Mouse (Mus musculus) stomach, embryonic 14.5 days (tissue): ENCODE measurements around the gene Ybx1. TPM values are rescaled to one million over a fixed set of nuclear protein-coding genes. Genes with fewer than 3 reads are reported as not detected.

ENCODE experiments used
- ATAC-seq: fragments of 200-750 bp; cut with Nextera tagmentation; 2 replicates; pipeline ENCODE4 v1.8.0; 2017; ENCODE audit warnings: low read depth, moderate TSS enrichment; ENCODE audit not compliant: insufficient number of reproducible peaks, insufficient read depth, low FRiP score
- H3K27ac ChIP-seq: fragments of 300-500 bp; sonication (generic); 2 replicates; pipeline ENCODE4 v1.5.1; 2014; ENCODE audit warnings: mild to moderate bottlenecking, low read length, moderate library complexity, mixed read lengths
- H3K27me3 ChIP-seq: fragments of 300-500 bp; sonication (generic); 2 replicates; pipeline ENCODE4 v1.6.1; 2014; ENCODE audit warnings: low read length, control low read depth, mixed read lengths; ENCODE audit not compliant: control insufficient read depth, insufficient read depth
- H3K36me3 ChIP-seq: fragments of 300-500 bp; sonication (generic); 2 replicates; pipeline ENCODE4 v1.6.1; 2014; ENCODE audit warnings: mild to moderate bottlenecking, control low read depth, low read length, moderate library complexity, mixed read lengths; ENCODE audit not compliant: control insufficient read depth, insufficient read depth
- H3K4me1 ChIP-seq: fragments of 300-500 bp; sonication (generic); 2 replicates; pipeline ENCODE4 v1.6.1; 2014; ENCODE audit warnings: low read length, control low read depth, mixed read lengths; ENCODE audit not compliant: control insufficient read depth, insufficient read depth
- H3K4me2 ChIP-seq: fragments of 300-500 bp; sonication (generic); replicated peaks from 2 replicates; pipeline ENCODE4 v1.6.1; 2014; ENCODE audit warnings: low read depth, low read length, control low read depth
- H3K4me3 ChIP-seq: fragments of 300-500 bp; sonication (generic); 2 replicates; pipeline ENCODE4 v1.5.1; 2014; ENCODE audit warnings: low read depth, low read length, control low read depth
- H3K9ac ChIP-seq: fragments of 300-500 bp; sonication (generic); replicated peaks from 2 replicates; pipeline ENCODE4 v1.6.1; 2014; ENCODE audit warnings: low read depth, mild to moderate bottlenecking, control low read depth, low read length, moderate library complexity, mixed read lengths
- H3K9me3 ChIP-seq: fragments of 300-500 bp; sonication (generic); 2 replicates; pipeline ENCODE4 v1.6.1; 2016; ENCODE audit warnings: low read depth, low read length, control low read depth; ENCODE audit not compliant: control insufficient read depth
- WGBS: fragments of 180-500 bp; shearing (Covaris S2); extraction: QIAGEN DNeasy Blood & Tissue Kit; methylation state at CpG from one replicate; pipeline ENCODE4 v1.1.7; 2014; 5-methylcytosine and 5-hydroxymethylcytosine counted together
- polyA plus RNA-seq: library from polyadenylated mRNA; unstranded; fragments of >200 nt; fragmentation: Nextera tagmentation; extraction: Ambion mirVana; gene quantifications from 2 replicates; pipeline ENCODE4 v1.2.1, GENCODE M21; 2014

Gene Ybx1
- polyA plus RNA-seq, 1 experiment from 2014 or later = 626 TPM

DNA sequence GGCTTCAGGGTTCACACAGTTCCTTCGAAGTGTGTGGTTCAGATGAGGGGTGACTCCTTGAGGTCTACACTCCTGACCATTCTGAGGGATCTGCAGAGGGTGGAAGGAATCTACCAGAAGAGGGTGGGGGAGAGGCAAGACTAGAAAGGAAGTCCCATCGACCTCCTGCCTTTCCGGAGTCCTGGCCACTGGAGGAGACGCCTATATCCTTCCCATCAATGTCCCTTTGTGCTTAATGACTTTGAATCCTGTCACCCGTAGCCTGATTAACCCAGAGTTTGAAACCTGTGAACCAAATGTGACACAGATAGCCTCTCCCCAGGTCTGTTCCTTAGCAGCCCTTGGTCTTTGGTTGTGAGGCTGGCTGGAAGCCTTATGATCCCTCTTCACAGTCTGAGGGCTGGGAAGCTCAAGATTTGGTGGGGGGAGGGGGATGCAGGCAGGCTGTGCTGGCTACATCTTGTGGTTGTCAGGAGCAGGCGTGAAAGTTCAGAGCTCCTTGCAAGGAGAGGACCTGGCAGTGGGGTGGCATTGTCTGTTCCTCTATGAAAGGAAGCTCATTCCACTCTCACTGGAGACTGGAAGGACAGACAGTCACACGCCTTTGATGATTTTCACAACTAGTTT is 33.2 kb downstream of the Ybx1 start:
- H3K9me3 ChIP-seq = no peaks in the 10 kb centered on the region
- no peaks in the 10 kb centered on the region for H3K4me1 ChIP-seq
- H3K27me3 ChIP-seq = no peaks in the 10 kb centered on the region
- 45% methylated on average over 7 of the region's 7 CpGs for WGBS
- no peak overlapping the region for H3K9ac ChIP-seq
- no peaks in the 10 kb centered on the region for H3K36me3 ChIP-seq
- ATAC-seq = no peak
- no peak overlapping the region for H3K27ac ChIP-seq
- H3K4me3 ChIP-seq = no peak overlapping the region
- H3K4me2 ChIP-seq = no peak overlapping the region

DNA sequence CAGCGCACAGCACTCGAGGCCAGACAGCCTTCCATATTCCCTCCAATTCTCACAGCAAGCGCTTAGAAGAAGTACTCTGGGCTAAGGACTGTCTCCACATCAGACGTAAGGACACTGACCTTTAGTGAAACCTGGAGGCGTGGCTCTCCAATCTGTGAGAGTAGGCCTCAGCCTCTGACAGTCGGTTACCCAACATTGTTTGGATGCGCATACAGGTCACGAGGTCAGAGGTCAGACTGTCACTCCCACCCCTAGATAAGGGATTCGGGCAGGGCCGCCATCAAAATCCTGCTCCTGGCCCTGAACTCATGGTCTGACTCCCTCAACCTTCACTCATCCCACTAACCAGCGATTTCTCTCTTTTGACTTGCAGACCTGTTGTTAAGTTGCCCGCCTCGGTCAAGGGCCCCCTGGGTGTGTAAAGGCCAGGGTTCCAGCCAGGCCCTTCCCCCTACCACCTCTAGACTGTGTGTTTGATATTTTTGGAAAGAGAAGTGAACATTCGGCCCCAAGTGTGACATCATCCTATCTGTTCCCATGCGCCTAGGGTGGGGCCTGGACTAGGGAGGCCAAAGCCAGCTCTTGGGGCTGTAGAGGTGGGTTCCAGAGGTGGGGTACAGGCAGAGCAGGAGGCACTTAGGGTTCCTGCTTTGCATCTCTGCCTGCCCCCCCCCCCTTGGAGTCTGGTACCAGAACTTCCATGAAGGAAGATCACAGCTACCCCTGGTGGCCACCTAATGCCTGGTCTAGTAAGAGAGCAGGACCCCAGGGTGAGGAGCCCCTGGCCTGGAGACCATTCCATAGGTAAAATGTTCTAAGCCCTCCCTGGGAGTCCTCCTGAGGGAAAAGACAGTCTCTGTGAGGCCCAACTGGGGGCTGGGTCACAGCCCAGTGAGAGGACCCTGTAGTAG is 34.8 kb downstream of the Ybx1 start:
- Histone ChIP-seq H3K4me1 (no peaks in the 10 kb centered on the region), H3K9me3 (no peaks in the 10 kb centered on the region), H3K36me3 (no peaks in the 10 kb centered on the region), H3K9ac (no peak overlapping the region), H3K4me2 (no peak overlapping the region), H3K27me3 (no peaks in the 10 kb centered on the region), H3K4me3 (no peak overlapping the region), H3K27ac (no peak overlapping the region)
- ATAC-seq = no peak
- WGBS = 75% methylated on average over 15 of the region's 15 CpGs

DNA sequence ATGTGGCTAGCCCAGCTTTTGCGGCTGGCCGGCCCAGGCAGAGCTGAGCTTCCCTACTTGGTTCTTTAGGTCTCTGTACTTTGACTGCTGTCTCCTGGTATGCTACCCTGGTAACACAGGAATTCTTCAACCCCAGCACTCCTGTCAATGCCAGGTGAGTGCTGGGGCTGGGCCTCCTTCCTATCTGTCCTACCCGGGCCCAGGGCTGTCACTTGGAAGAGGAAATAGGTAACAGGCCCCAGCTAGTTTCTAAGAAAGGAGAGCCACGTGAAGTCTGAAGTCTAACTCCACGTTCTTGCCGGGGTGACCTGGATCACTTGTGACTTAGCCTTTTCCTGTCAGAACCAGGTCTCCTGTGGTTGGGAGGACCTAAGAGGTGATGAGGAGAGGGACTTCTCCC is 37.3 kb downstream of the Ybx1 start:
- Histone ChIP-seq H3K36me3 (no peaks in the 10 kb centered on the region), H3K9ac (no peak overlapping the region), H3K4me1 (no peaks in the 10 kb centered on the region), H3K27me3 (no peaks in the 10 kb centered on the region), H3K9me3 (no peaks in the 10 kb centered on the region), H3K27ac (no peak overlapping the region), H3K4me3 (no peak overlapping the region), H3K4me2 (no peak overlapping the region)
- 62% methylated on average over 6 of the region's 6 CpGs for WGBS
- no peak for ATAC-seq

DNA sequence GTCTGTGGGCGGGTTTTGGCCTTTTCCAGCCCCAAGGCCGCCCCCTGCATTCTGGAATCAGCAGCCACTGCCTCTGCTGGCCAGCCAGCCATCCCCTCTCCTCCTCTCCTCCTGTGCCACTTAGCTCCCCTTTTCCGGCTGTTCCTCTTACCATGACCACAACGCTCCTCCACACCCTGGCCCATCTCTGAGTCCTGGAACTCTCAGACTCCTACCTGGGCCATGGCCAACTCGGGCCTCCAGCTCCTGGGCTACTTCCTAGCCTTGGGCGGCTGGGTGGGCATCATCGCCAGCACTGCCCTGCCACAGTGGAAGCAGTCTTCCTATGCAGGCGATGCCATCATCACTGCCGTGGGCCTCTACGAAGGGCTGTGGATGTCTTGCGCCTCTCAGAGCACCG is 39.1 kb downstream of the Ybx1 start, which contains the start of gene Cldn19:
Cldn19 (plus strand) TSS at position 64 of the 400 bp plus-strand sequence.
- Histone ChIP-seq H3K4me2 (no peak within 1 kb of the TSS), H3K36me3 (no peaks in the 10 kb centered on the region), H3K9ac (no peak within 1 kb of the TSS), H3K9me3 (no peaks in the 10 kb centered on the region), H3K27ac (no peak within 1 kb of the TSS), H3K4me1 (no peaks in the 10 kb centered on the region), H3K27me3 (no peaks in the 10 kb centered on the region), H3K4me3 (no peak within 1 kb of the TSS)
- WGBS = 88% methylated on average over 12 of the region's 12 CpGs
- no peak for ATAC-seq

DNA sequence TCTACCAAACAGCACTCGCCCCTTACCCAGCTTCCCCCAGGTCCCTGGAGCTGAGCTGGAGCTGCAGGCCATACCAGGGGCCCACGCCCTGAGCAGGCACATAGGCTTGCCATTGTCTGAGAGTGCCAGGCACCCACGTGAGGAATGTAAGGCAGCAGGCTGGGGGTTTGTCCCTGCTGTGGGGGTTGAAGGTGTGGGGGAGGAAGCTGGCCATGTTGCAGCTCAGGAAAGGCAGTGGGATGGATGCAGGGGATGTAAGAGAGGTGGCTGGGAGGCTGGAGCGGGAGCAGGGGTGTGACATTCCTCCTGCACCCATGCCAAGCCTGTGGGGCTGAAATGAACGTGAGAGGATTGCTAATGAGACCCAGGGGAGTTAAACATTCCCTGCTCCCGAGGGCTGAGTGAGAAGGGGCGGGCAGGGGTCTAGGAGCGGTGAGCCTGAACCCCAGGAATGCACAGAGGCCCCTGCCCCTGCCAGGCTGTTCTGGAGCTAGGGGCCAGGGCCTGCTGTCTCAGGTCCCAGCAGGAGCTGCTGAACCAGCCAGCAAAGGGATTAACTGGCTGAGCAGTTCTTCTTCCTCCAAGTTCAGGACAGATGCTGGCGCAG is 40.3 kb downstream of the Ybx1 start:
- ATAC-seq = no peak
- H3K9me3 ChIP-seq = no peaks in the 10 kb centered on the region
- 41% methylated on average over 9 of the region's 9 CpGs for WGBS
- H3K4me1 ChIP-seq = no peaks in the 10 kb centered on the region
- H3K36me3 ChIP-seq = no peaks in the 10 kb centered on the region
- no peak overlapping the region for H3K4me2 ChIP-seq
- no peak overlapping the region for H3K27ac ChIP-seq
- H3K9ac ChIP-seq = no peak overlapping the region
- H3K27me3 ChIP-seq = no peaks in the 10 kb centered on the region
- no peak overlapping the region for H3K4me3 ChIP-seq

DNA sequence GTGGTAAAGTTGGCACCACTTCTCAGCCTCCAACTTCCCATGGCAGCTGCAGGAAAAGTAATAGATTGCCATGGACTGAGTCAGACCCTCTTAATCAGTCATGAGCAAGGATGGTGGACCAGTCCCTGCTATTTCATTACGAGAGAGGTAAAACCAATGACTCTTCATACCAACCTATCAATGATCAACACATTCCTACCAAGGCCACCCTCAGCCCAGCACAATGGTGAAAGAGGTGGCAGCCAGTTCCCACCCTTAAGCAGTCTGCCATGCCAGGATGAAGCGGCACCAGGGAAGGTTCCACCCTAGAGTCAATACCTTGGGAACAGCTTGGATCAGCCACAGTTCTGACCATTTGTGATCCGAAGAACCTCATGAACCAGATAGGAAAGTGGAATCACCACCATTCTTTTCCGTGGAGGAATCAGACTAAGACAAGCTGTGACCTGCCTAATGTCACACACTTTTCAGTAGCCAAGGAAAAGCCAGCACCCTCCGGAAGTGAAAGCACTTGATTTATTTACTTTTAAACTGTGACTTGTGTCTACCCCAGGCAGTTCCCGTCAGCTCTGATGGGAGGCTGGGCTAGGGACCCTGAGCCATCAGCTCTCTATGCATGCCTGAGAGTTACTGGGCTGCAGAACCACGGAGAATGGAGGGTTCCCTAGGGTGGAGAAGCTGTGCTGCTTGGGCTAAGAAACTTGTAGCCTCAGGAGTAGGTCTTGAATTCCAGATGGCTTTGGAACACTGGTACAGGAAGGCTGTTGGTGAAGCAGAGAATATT is 42.2 kb downstream of the Ybx1 start:
- Histone ChIP-seq H3K4me1 (no peaks in the 10 kb centered on the region), H3K4me3 (no peak overlapping the region), H3K9ac (no peak overlapping the region), H3K4me2 (no peak overlapping the region), H3K27ac (no peak overlapping the region), H3K27me3 (no peaks in the 10 kb centered on the region), H3K36me3 (no peaks in the 10 kb centered on the region; the same call in 1 of the 2 replicates), H3K9me3 (no peaks in the 10 kb centered on the region)
- ATAC-seq = no peak
- WGBS = 48% methylated on average over 7 of the region's 7 CpGs

DNA sequence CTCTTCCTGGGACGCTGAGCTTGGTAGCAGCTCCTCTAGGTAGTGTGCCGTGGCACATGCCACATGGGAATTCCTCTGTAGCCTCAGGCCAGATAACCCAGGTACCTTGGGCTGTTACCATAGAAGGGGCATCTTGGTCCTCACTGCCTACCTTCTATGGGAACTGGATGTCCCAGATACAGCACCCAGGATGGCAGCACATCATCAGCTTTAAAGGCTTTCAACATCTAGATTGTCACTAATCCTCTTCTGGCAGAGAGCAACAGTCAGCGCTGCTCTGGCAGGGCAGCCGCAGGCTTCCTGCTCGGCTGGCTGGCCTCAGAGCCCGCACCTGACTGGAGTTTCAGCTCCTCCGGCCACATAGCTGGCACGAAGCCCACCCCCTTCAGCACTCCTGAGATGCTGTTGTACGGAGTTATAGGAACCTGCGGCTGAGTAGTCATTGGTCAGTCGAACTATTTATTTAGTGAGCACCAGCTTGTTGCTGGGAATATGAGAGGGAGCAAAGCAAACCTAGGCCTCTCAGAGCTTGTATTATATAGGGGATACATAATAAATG is 45.9 kb downstream of the Ybx1 start:
- Histone ChIP-seq H3K27me3 (no peaks in the 10 kb centered on the region), H3K36me3 (peaks cover 3% of the 10 kb centered on the region; the same call in 1 of the 2 replicates), H3K9me3 (no peaks in the 10 kb centered on the region), H3K4me3 (no peak overlapping the region), H3K4me2 (no peak overlapping the region), H3K9ac (no peak overlapping the region), H3K4me1 (no peaks in the 10 kb centered on the region), H3K27ac (no peak overlapping the region)
- 80% methylated on average over 11 of the region's 11 CpGs for WGBS
- no peak for ATAC-seq
